Mouse (Mus musculus) NIH3T3 (cell line): ENCODE measurements at regions not wholly inside any gene's neighbourhood (a gene's known extent, or its start where the extent isn't known, plus 50 kb on each side); places are given as distances from the start of the nearest gene placed in this dataset.
A peak's percentile ranks its signal among the peaks of the same experiment; 100 is the strongest.

ENCODE experiments used
- DNase-seq: peaks from one replicate; pipeline ENCODE4 v3.0.0-alpha.2; 2012; ENCODE audit warnings: low read depth

GRCm38 (mm10) chr15:5414401-5414800, 170.4 kb upstream of the Ptger4 start:
- DNase-seq, result no peak

GRCm38 (mm10) chr15:5416031-5416430, 172.0 kb upstream of the Ptger4 start:
- no peak for DNase-seq

- DNase-seq, result no peak
Observed at GRCm38 (mm10) chr15:5426641-5427040, 182.7 kb upstream of the Ptger4 start.

GRCm38 (mm10) chr15:5427319-5428048, 183.5 kb upstream of the Ptger4 start:
- no peak for DNase-seq

- DNase-seq, result no peak
Observed at GRCm38 (mm10) chr15:5432018-5432417, 188.0 kb upstream of the Ptger4 start.

- no peak for DNase-seq
Observed at GRCm38 (mm10) chr15:5437020-5437419, 193.0 kb upstream of the Ptger4 start.

GRCm38 (mm10) chr15:5446040-5446755, 202.2 kb upstream of the Ptger4 start:
- peak; percentile 7 for DNase-seq

- DNase-seq, result no peak
Observed at GRCm38 (mm10) chr15:5446756-5447314, 202.8 kb upstream of the Ptger4 start.

GRCm38 (mm10) chr15:5447707-5448496, 203.9 kb upstream of the Ptger4 start:
- no peak for DNase-seq

- DNase-seq, result no peak
Observed at GRCm38 (mm10) chr15:5459083-5459482, 215.1 kb upstream of the Ptger4 start.

- no peak for DNase-seq
Observed at GRCm38 (mm10) chr15:5459580-5459979, 215.6 kb upstream of the Ptger4 start.

- peak; percentile 51 for DNase-seq
Observed at GRCm38 (mm10) chr15:5462651-5463050, 218.7 kb upstream of the Ptger4 start.

GRCm38 (mm10) chr15:5464732-5465131, 220.7 kb upstream of the Ptger4 start:
- DNase-seq, result no peak

GRCm38 (mm10) chr15:5468535-5469073, 224.6 kb upstream of the Ptger4 start:
- no peak for DNase-seq

GRCm38 (mm10) chr15:5475389-5475995, 231.5 kb upstream of the Ptger4 start:
- DNase-seq, result no peak

GRCm38 (mm10) chr15:5493286-5493685, 249.3 kb upstream of the Ptger4 start:
- no peak for DNase-seq

- peak; percentile 88 for DNase-seq
Observed at GRCm38 (mm10) chr15:5495187-5495849, 251.3 kb upstream of the Ptger4 start.

- DNase-seq, result no peak
Observed at GRCm38 (mm10) chr15:5495954-5496353, 252.0 kb upstream of the Ptger4 start.

- no peak for DNase-seq
Observed at GRCm38 (mm10) chr15:5504502-5504901, 260.5 kb upstream of the Ptger4 start.

- no peak for DNase-seq
Observed at GRCm38 (mm10) chr15:5506848-5507544, 263.0 kb upstream of the Ptger4 start.

GRCm38 (mm10) chr15:5507545-5507913, 263.5 kb upstream of the Ptger4 start:
- peak; percentile 21 for DNase-seq
